Mouse (Mus musculus) CH12.LX (cell line): ENCODE measurements around the gene Fgf9. TPM values are rescaled to one million over a fixed set of nuclear protein-coding genes. Genes with fewer than 3 reads are reported as not detected.

Source experiments
- DNase-seq: peaks from one replicate; pipeline ENCODE4 v3.0.0-alpha.2; 2013; ENCODE audit errors: extremely low read depth
- H3K27ac ChIP-seq: 2 replicates; pipeline ENCODE4 v1.5.1; 2012; ENCODE audit warnings: low read depth, mild to moderate bottlenecking, control low read depth, moderate library complexity; ENCODE audit not compliant: insufficient read depth
- H3K27me3 ChIP-seq: replicated peaks from 2 replicates; pipeline ENCODE3; 2012; ENCODE audit warnings: inconsistent platforms
- H3K36me3 ChIP-seq, 2 experiments: replicated peaks in 1 of 2; 2 replicates each; pipeline versions ENCODE3 to v1.6.1; 2012; ENCODE audit warnings: inconsistent platforms in 1 of 2, low read length in 1 of 2, mild to moderate bottlenecking in 1 of 2, mixed read lengths in 1 of 2, moderate library complexity in 1 of 2; ENCODE audit not compliant: control insufficient read depth in 1 of 2, insufficient read depth in 1 of 2
- H3K4me1 ChIP-seq, 2 experiments: 2 replicates each; pipeline ENCODE4 v1.6.1; 2012; ENCODE audit warnings: inconsistent platforms in 1 of 2, moderate library complexity in 1 of 2; ENCODE audit not compliant: insufficient read depth in 2 of 2, control insufficient read depth in 1 of 2
- H3K4me2 ChIP-seq: 2 replicates; pipeline ENCODE4 v1.6.1; 2012; ENCODE audit warnings: low read depth, mild to moderate bottlenecking, control low read depth; ENCODE audit not compliant: poor library complexity, insufficient read depth, severe bottlenecking
- H3K4me3 ChIP-seq, 3 experiments: fragments of 150-350 bp in 1 of 3; sonication (generic) in 1 of 3; replicated peaks in 1 of 3; 2 replicates each; pipeline versions ENCODE3 to v1.5.1; 2011 to 2012; ENCODE audit warnings: low read depth in 2 of 3, low read length in 2 of 3, mild to moderate bottlenecking in 2 of 3, moderate library complexity in 2 of 3, control low read depth in 1 of 3, improper control_type of control experiment in 1 of 3, inconsistent platforms in 1 of 3, mixed read lengths in 1 of 3; ENCODE audit not compliant: poor library complexity in 1 of 3
- H3K79me2 ChIP-seq: replicated peaks from 2 replicates; pipeline ENCODE4 v1.6.1; 2012; ENCODE audit warnings: mild to moderate bottlenecking, moderate library complexity; ENCODE audit not compliant: control insufficient read depth, poor library complexity, insufficient read depth, severe bottlenecking; ENCODE audit errors: extremely low read depth
- H3K9ac ChIP-seq: 2 replicates; pipeline ENCODE4 v1.6.1; 2012; ENCODE audit warnings: low read depth, mild to moderate bottlenecking, control low read depth, moderate library complexity; ENCODE audit not compliant: insufficient read depth
- H3K9me3 ChIP-seq: replicated peaks from 2 replicates; pipeline ENCODE3; 2012; ENCODE audit warnings: low read length, inconsistent platforms, mixed read lengths
- ELF1 ChIP-seq: IDR thresholded peaks from 2 replicates; pipeline ENCODE4 v1.6.1; 2014; ENCODE audit warnings: low read depth, mild to moderate bottlenecking, inconsistent platforms, low read length, improper control_type of control experiment
- HCFC1 ChIP-seq: IDR thresholded peaks from 2 replicates; pipeline ENCODE4 v1.6.1; 2012; ENCODE audit warnings: low read depth, mild to moderate bottlenecking, inconsistent platforms, low read length, improper control_type of control experiment
- MAFK ChIP-seq: IDR thresholded peaks from 2 replicates; pipeline ENCODE4 v1.6.1; 2011; ENCODE audit warnings: low read length, improper control_type of control experiment; ENCODE audit not compliant: insufficient replicate concordance
- dilution Hi-C: fragments of 300-500 bp; cut with MboI; formaldehyde crosslinking; loops from 2 replicates; pipeline ENCODE4 v1.14.3; 2020; ENCODE audit warnings: low sequenced_read_pairs; ENCODE audit not compliant: extremely low pct_unique_long_range_greater_than_20kb, extremely low pct_ligation_motif_present
- in situ Hi-C: fragments of 300-500 bp; cut with MboI; formaldehyde crosslinking; loops from 3 replicates; pipeline ENCODE4 v1.14.3; 2019; ENCODE audit warnings: low sequenced_read_pairs, low pct_ligation_motif_present, low pct_unique_long_range_greater_than_20kb, mixed read lengths
- polyA plus RNA-seq: library from polyadenylated mRNA; unstranded; fragments of >175 nt; gene quantifications from 2 replicates; pipeline ENCODE4 v1.2.1, GENCODE M21; 2012; ENCODE audit warnings: low read depth; ENCODE audit not compliant: insufficient read length
- total RNA-seq, 2 experiments: library from RNA; depleted of rRNA; stranded (reverse); fragments of 300-350 nt in 1 of 2; fragments of >200 nt in 1 of 2; gene quantifications; 2 replicates each; pipeline ENCODE4 v1.2.3; 2012 to 2014

Fgf9 gene
- total and polyA plus RNA-seq, 3 experiments = 0.09 to 0.13 TPM; not detected in 1

DNA sequence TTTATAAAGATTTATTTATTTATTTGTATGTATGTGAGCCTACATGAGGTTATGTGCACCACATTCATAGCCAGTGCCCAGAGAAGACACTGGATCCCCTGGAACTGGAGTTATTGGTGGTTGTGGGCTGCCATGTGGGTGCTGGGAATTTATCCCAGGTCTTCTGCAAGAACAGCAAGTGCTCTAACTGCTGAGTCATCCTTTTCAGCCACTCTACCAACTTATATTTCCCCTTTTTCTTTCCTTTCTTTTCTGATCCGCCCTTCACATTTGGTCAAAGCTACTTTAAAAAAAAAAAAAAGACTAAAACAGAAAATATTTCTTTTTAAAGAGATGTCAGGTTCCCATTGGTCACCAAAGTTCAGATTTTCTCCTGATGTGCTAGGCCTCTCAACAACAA is 90.3 kb downstream of the Fgf9 start:
- H3K27me3 ChIP-seq = no peaks in the 10 kb centered on the region
- in situ Hi-C loops (no loop called here), dilution Hi-C loops (no loop called here)
- DNase-seq = no peak
- no peak for TF ChIP-seq ELF1
- no peak for TF ChIP-seq HCFC1
- TF ChIP-seq MAFK = peak; percentile 57; the same call in 1 of the 2 replicates
- TF ChIP-seq, all 38 proteins: peak for 1
- Histone ChIP-seq H3K4me3 (no peak overlapping the region), H3K4me2 (no peak overlapping the region), H3K27ac (no peak overlapping the region), H3K4me1 (peaks cover 0 to 7% of the 10 kb centered on the region in 2 experiments; a peak in 3 of 4 replicates), H3K79me2 (no peaks in the 10 kb centered on the region), H3K9me3 (no peaks in the 10 kb centered on the region), H3K9ac (no peak overlapping the region), H3K36me3 (no peaks in the 10 kb centered on the region)

Other genes with a start within 250 kb of the Fgf9 start
- 14.7 and 17.6 TPM in 2 replicates for gene Ska3, start 244.4 kb upstream of the Fgf9 start, total RNA-seq (2012; rRNA removed)
- gene Ska3, start 244.4 kb upstream of the Fgf9 start, total RNA-seq (2014; rRNA removed) = 40.2 and 45.5 TPM in 2 replicates
- 35.3 and 46.3 TPM in 2 replicates for gene Ska3, start 244.4 kb upstream of the Fgf9 start, polyA plus RNA-seq
- 183 and 184 TPM in 2 replicates for gene Mrpl57, start 244.3 kb upstream of the Fgf9 start, total RNA-seq (2012; rRNA removed)
- 112 and 123 TPM in 2 replicates for gene Mrpl57, start 244.3 kb upstream of the Fgf9 start, total RNA-seq (2014; rRNA removed)
- gene Mrpl57, start 244.3 kb upstream of the Fgf9 start, polyA plus RNA-seq = 170 and 176 TPM in 2 replicates
- gene Zdhhc20, start 180.3 kb upstream of the Fgf9 start, total RNA-seq (2012; rRNA removed) = 9.4 and 10.4 TPM in 2 replicates
- 27.4 and 36.1 TPM in 2 replicates for gene Zdhhc20, start 180.3 kb upstream of the Fgf9 start, total RNA-seq (2014; rRNA removed)
- gene Zdhhc20, start 180.3 kb upstream of the Fgf9 start, polyA plus RNA-seq = 28.7 and 41.3 TPM in 2 replicates
- gene Micu2, start 71.3 kb upstream of the Fgf9 start, total RNA-seq (2012; rRNA removed) = 39.8 and 41.4 TPM in 2 replicates
- 62.5 and 71.6 TPM in 2 replicates for gene Micu2, start 71.3 kb upstream of the Fgf9 start, total RNA-seq (2014; rRNA removed)
- 52.7 and 64.4 TPM in 2 replicates for gene Micu2, start 71.3 kb upstream of the Fgf9 start, polyA plus RNA-seq